Mouse (Mus musculus) hindbrain, embryonic 16.5 days (tissue): ENCODE results near the gene Vmn1r112. TPM values are rescaled to one million over a fixed set of nuclear protein-coding genes. Genes with fewer than 3 reads are reported as not detected.
"Not testable (repeated sequence)": the region's sequence is repeated elsewhere in the genome, so short reads cannot be mapped to it uniquely, and the experiment has no call there.

Experiments used
- ATAC-seq: fragments of 200-750 bp; cut with Nextera tagmentation; 2 replicates; pipeline ENCODE4 v1.8.0; 2017; ENCODE audit warnings: moderate TSS enrichment, moderate library complexity
- H3K27ac ChIP-seq: fragments of 300-500 bp; sonication (generic); 2 replicates; pipeline ENCODE4 v1.5.1; 2014; ENCODE audit warnings: low read depth, mild to moderate bottlenecking, control low read depth, low read length, moderate library complexity
- H3K27me3 ChIP-seq: fragments of 300-500 bp; sonication (generic); replicated peaks from 2 replicates; pipeline ENCODE4 v1.6.1; 2014; ENCODE audit warnings: low read length; ENCODE audit not compliant: control insufficient read depth, insufficient read depth
- H3K36me3 ChIP-seq: fragments of 300-500 bp; sonication (generic); 2 replicates; pipeline ENCODE4 v1.6.1; 2014; ENCODE audit warnings: mild to moderate bottlenecking, low read length, moderate library complexity, mixed read lengths; ENCODE audit not compliant: control insufficient read depth, insufficient read depth
- H3K4me1 ChIP-seq: fragments of 300-500 bp; sonication (generic); 2 replicates; pipeline ENCODE4 v1.6.1; 2014; ENCODE audit warnings: low read depth, low read length; ENCODE audit not compliant: control insufficient read depth, insufficient read depth
- H3K4me2 ChIP-seq: fragments of 300-500 bp; sonication (generic); 2 replicates; pipeline ENCODE4 v1.6.1; 2014; ENCODE audit warnings: mild to moderate bottlenecking, low read length, control low read depth, moderate library complexity
- H3K4me3 ChIP-seq: fragments of 300-500 bp; sonication (generic); 2 replicates; pipeline ENCODE4 v1.5.1; 2014; ENCODE audit warnings: mild to moderate bottlenecking, low read length, control low read depth, moderate library complexity
- H3K9ac ChIP-seq: fragments of 300-500 bp; sonication (generic); 2 replicates; pipeline ENCODE4 v1.6.1; 2014; ENCODE audit warnings: low read depth, mild to moderate bottlenecking, control low read depth, low read length, moderate library complexity
- H3K9me3 ChIP-seq: fragments of 300-500 bp; sonication (generic); 2 replicates; pipeline ENCODE4 v1.6.1; 2014; ENCODE audit warnings: mild to moderate bottlenecking, low read length, moderate library complexity; ENCODE audit not compliant: control insufficient read depth
- WGBS: fragments of 180-500 bp; shearing (Covaris S2); extraction: QIAGEN DNeasy Blood & Tissue Kit; methylation state at CpG from one replicate; pipeline ENCODE4 v1.1.7; 2014; 5-methylcytosine and 5-hydroxymethylcytosine counted together
- polyA plus RNA-seq: library from polyadenylated mRNA; unstranded; fragments of >200 nt; fragmentation: Nextera tagmentation; extraction: Ambion mirVana; gene quantifications from 2 replicates; pipeline ENCODE4 v1.2.1, GENCODE M21; 2015

The Vmn1r112 gene
- polyA plus RNA-seq, result not detected in 2 replicates

GRCm38 (mm10) chr7:20770885-20771284 is at the start of gene Vmn1r112:
Gene Vmn1r112 (plus strand): TSS chr7:20771185.
- not testable (repeated sequence) for H3K9ac ChIP-seq, H3K4me3 ChIP-seq, H3K27ac ChIP-seq, H3K27me3 ChIP-seq, H3K4me1 ChIP-seq, H3K36me3 ChIP-seq, H3K9me3 ChIP-seq, H3K4me2 ChIP-seq, ATAC-seq
- WGBS, result no CpG with 5 or more reads among the region's 3 CpGs

GRCm38 (mm10) chr7:20730524-20730923 is 40.5 kb upstream of the Vmn1r112 start, which contains the start of gene Gm10668:
Gene Gm10668 (minus strand): TSS chr7:20730624.
- WGBS, result no CpG with 5 or more reads among the region's 1 CpGs
- not testable (repeated sequence) for H3K27ac ChIP-seq, H3K9me3 ChIP-seq, H3K4me2 ChIP-seq, H3K9ac ChIP-seq, H3K4me3 ChIP-seq, H3K4me1 ChIP-seq, H3K36me3 ChIP-seq, ATAC-seq, H3K27me3 ChIP-seq

GRCm38 (mm10) chr7:20786985-20787384 is 16.0 kb downstream of the Vmn1r112 start, which contains the start of gene Vmn1r113:
Gene Vmn1r113 (plus strand): TSS chr7:20787285.
- H3K9me3 ChIP-seq, H3K4me3 ChIP-seq, H3K27ac ChIP-seq, H3K27me3 ChIP-seq, H3K9ac ChIP-seq, ATAC-seq, H3K4me1 ChIP-seq, H3K36me3 ChIP-seq, H3K4me2 ChIP-seq: not testable (repeated sequence)
- 56% methylated on average over 2 of the region's 2 CpGs for WGBS

GRCm38 (mm10) chr7:20812086-20812485 is 41.1 kb downstream of the Vmn1r112 start, which contains the start of gene Vmn1r114:
Gene Vmn1r114 (minus strand): TSS chr7:20812186.
- not testable (repeated sequence) for H3K27ac ChIP-seq, H3K27me3 ChIP-seq, H3K9ac ChIP-seq, H3K4me3 ChIP-seq, H3K36me3 ChIP-seq, H3K4me1 ChIP-seq, H3K9me3 ChIP-seq, H3K4me2 ChIP-seq, ATAC-seq
- WGBS, result no CpG with 5 or more reads among the region's 5 CpGs

Other genes starting within 250 kb of the Vmn1r112 start
- not detected in 2 replicates for gene Vmn1r104, start 237.3 kb upstream of the Vmn1r112 start, polyA plus RNA-seq
- not detected in 2 replicates for gene Gm5726, start 225.4 kb upstream of the Vmn1r112 start, polyA plus RNA-seq
- not detected in 2 replicates for gene Gm4141, start 194.9 kb upstream of the Vmn1r112 start, polyA plus RNA-seq
- gene Gm4513, start 172.2 kb upstream of the Vmn1r112 start, polyA plus RNA-seq, result not detected in 2 replicates
- not detected in 2 replicates for gene Vmn1r107, start 102.3 kb upstream of the Vmn1r112 start, polyA plus RNA-seq
- not detected in 2 replicates for gene Vmn1r111, start 68.0 kb upstream of the Vmn1r112 start, polyA plus RNA-seq
- not detected in 2 replicates for gene Gm10668, start 40.6 kb upstream of the Vmn1r112 start, polyA plus RNA-seq
- gene Vmn1r113, start 16.1 kb downstream of the Vmn1r112 start, polyA plus RNA-seq, result not detected in 2 replicates
- not detected in 2 replicates for gene Vmn1r114, start 41.0 kb downstream of the Vmn1r112 start, polyA plus RNA-seq
- not detected in 2 replicates for gene Vmn1r115, start 73.8 kb downstream of the Vmn1r112 start, polyA plus RNA-seq
- gene Vmn1r116, start 101.1 kb downstream of the Vmn1r112 start, polyA plus RNA-seq, result not detected in 2 replicates
- not detected in 2 replicates for gene Vmn1r117, start 112.9 kb downstream of the Vmn1r112 start, polyA plus RNA-seq
- not detected in 2 replicates for gene Vmn1r118, start 141.2 kb downstream of the Vmn1r112 start, polyA plus RNA-seq
- gene Vmn1r119, start 241.3 kb downstream of the Vmn1r112 start, polyA plus RNA-seq, result not detected in 2 replicates